Mouse (Mus musculus) olfactory bulb, adult 2 months (tissue): ENCODE measurements around the gene Ubl7.

Experiments used
- CTCF ChIP-seq: fragments of 200-500 bp; IDR thresholded peaks from 2 replicates; pipeline ENCODE4 v1.5.1; 2012; ENCODE audit warnings: low read depth, mild to moderate bottlenecking, low read length, moderate library complexity; ENCODE audit not compliant: insufficient read depth
- POLR2A ChIP-seq: fragments of 200-500 bp; IDR thresholded peaks from 2 replicates; pipeline ENCODE4 v1.6.1; 2012; ENCODE audit warnings: mild to moderate bottlenecking, low read depth, low read length, moderate library complexity; ENCODE audit not compliant: insufficient read depth

DNA sequence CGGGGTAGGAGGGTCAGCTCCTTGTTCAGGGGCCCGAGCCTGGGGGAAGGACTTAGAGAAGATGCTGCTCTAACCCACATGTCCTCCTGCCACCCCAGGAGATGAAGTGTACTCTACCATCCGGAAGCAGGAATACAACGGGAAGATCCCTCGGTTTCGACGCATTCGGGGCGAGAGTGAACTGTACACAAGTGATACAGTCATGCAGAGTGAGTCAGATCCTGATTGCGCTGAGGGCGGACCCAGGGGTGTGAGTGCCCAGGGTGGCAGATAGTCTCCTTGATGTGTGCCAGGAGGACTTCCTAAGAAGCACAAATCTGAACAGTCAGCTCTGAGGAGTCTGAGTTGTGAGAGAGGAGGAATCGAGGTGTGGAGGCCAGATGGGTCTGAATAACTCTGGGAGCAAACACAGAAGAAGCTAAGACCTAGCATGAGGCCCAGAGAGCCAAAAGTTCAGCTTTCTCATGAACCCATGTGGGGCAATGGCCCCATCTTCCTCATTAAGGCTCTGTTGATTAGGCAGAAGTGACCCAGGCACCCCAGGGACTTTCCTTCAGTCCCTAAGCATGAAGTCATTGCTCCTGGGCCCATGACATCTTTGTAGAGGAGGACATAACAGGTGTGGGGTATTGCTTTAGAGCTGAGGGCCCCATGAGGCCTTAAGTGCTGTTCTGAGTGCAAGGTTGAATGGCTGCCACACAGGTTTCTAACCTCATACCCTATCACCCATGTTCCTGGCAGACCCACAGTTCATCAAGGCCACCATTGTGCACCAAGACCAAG is 44.4 kb downstream of the Ubl7 start:
- TF ChIP-seq POLR2A (no peak), CTCF (no peak)
